Mouse (Mus musculus) midbrain, embryonic 13.5 days (tissue): ENCODE data around the gene Grrp1. TPM values are rescaled to one million over a fixed set of nuclear protein-coding genes. Genes with fewer than 3 reads are reported as not detected.

Source experiments
- ATAC-seq: fragments of 200-750 bp; cut with Nextera tagmentation; 2 replicates; pipeline ENCODE4 v1.8.0; 2017; ENCODE audit warnings: mild to moderate bottlenecking, moderate TSS enrichment, moderate library complexity
- H3K27ac ChIP-seq: fragments of 300-500 bp; sonication (generic); 2 replicates; pipeline ENCODE4 v1.5.1; 2015; ENCODE audit warnings: inconsistent platforms, mild to moderate bottlenecking, moderate library complexity
- H3K27me3 ChIP-seq: fragments of 300-500 bp; sonication (generic); 2 replicates; pipeline ENCODE4 v1.6.1; 2015; ENCODE audit warnings: mild to moderate bottlenecking, inconsistent platforms
- H3K36me3 ChIP-seq: fragments of 300-500 bp; sonication (generic); 2 replicates; pipeline ENCODE4 v1.6.1; 2015; ENCODE audit warnings: mild to moderate bottlenecking, inconsistent platforms
- H3K4me1 ChIP-seq: fragments of 300-500 bp; sonication (generic); replicated peaks from 2 replicates; pipeline ENCODE4 v1.6.1; 2015; ENCODE audit warnings: inconsistent platforms
- H3K4me2 ChIP-seq: fragments of 300-500 bp; sonication (generic); replicated peaks from 2 replicates; pipeline ENCODE4 v1.6.1; 2015; ENCODE audit warnings: moderate library complexity, mild to moderate bottlenecking, inconsistent platforms
- H3K4me3 ChIP-seq: fragments of 300-500 bp; sonication (generic); replicated peaks from 2 replicates; pipeline ENCODE4 v1.5.1; 2015; ENCODE audit warnings: mild to moderate bottlenecking, inconsistent platforms
- H3K9ac ChIP-seq: fragments of 300-500 bp; sonication (generic); replicated peaks from 2 replicates; pipeline ENCODE4 v1.6.1; 2015; ENCODE audit warnings: mild to moderate bottlenecking, inconsistent platforms
- H3K9me3 ChIP-seq: fragments of 300-500 bp; sonication (generic); 2 replicates; pipeline ENCODE4 v1.6.1; 2016; ENCODE audit warnings: mild to moderate bottlenecking, inconsistent platforms
- WGBS: fragments of 180-500 bp; shearing (Covaris S2); methylation state at CpG from one replicate; pipeline ENCODE4 v1.1.7; 2015; 5-methylcytosine and 5-hydroxymethylcytosine counted together
- polyA plus RNA-seq: library from polyadenylated mRNA; unstranded; fragments of >200 nt; fragmentation: Nextera tagmentation; extraction: Ambion mirVana; gene quantifications from 2 replicates; pipeline ENCODE4 v1.2.1, GENCODE M21; 2015

Gene Grrp1
- polyA plus RNA-seq, 1 experiment from 2014 or later = 8.1 TPM

- H3K4me3 ChIP-seq = no peak overlapping the region
- H3K4me1 ChIP-seq = no peaks in the 10 kb centered on the region
- no peaks in the 10 kb centered on the region for H3K9me3 ChIP-seq
- no peak for ATAC-seq
- no peaks in the 10 kb centered on the region for H3K27me3 ChIP-seq
- WGBS = 76% methylated on average over 9 of the region's 9 CpGs
- no peak overlapping the region for H3K9ac ChIP-seq
- H3K27ac ChIP-seq = no peak overlapping the region
- no peaks in the 10 kb centered on the region for H3K36me3 ChIP-seq
- H3K4me2 ChIP-seq = no peak overlapping the region
These were observed 12.1 kb upstream of the Grrp1 start for GRCm38 (mm10) chr4:134265860-134266585.

- WGBS = 40% methylated on average over 6 of the region's 6 CpGs
- H3K27ac ChIP-seq = no peak overlapping the region
- H3K27me3 ChIP-seq = no peaks in the 10 kb centered on the region
- ATAC-seq = no peak
- no peaks in the 10 kb centered on the region for H3K36me3 ChIP-seq
- H3K4me1 ChIP-seq = no peaks in the 10 kb centered on the region
- no peaks in the 10 kb centered on the region for H3K9me3 ChIP-seq
- no peak overlapping the region for H3K4me2 ChIP-seq
- no peak overlapping the region for H3K4me3 ChIP-seq
- H3K9ac ChIP-seq = no peak overlapping the region
These were observed 9.3 kb upstream of the Grrp1 start for GRCm38 (mm10) chr4:134263191-134263590.

GRCm38 (mm10) chr4:134258354-134258753, 4.4 kb upstream of the Grrp1 start:
- no peak for ATAC-seq
- Histone ChIP-seq H3K4me2 (no peak overlapping the region), H3K27ac (no peak overlapping the region), H3K4me1 (peaks cover 38% of the 10 kb centered on the region), H3K9ac (no peak overlapping the region), H3K4me3 (no peak overlapping the region), H3K36me3 (no peaks in the 10 kb centered on the region), H3K27me3 (peaks cover 28% of the 10 kb centered on the region), H3K9me3 (no peaks in the 10 kb centered on the region)
- 67% methylated on average over 11 of the region's 11 CpGs for WGBS

GRCm38 (mm10) chr4:134257198-134258009, 3.5 kb upstream of the Grrp1 start:
- Histone ChIP-seq H3K4me2 (no peak overlapping the region), H3K27ac (no peak overlapping the region), H3K36me3 (no peaks in the 10 kb centered on the region), H3K9ac (0 out of 2 replicates have a peak overlapping the region, but pooled peaks have one; percentile 14), H3K4me1 (peaks cover 43% of the 10 kb centered on the region), H3K9me3 (no peaks in the 10 kb centered on the region), H3K27me3 (peaks cover 38% of the 10 kb centered on the region), H3K4me3 (no peak overlapping the region)
- WGBS = 6% methylated on average over 11 of the region's 11 CpGs
- 0 out of 2 replicates have a peak, but pooled peaks have one; percentile 46 for ATAC-seq

GRCm38 (mm10) chr4:134256407-134257197, 2.7 kb upstream of the Grrp1 start:
- peaks cover 51% of the 10 kb centered on the region for H3K4me1 ChIP-seq
- H3K36me3 ChIP-seq = no peaks in the 10 kb centered on the region
- no peak overlapping the region for H3K27ac ChIP-seq
- ATAC-seq = no peak
- no peak overlapping the region for H3K4me3 ChIP-seq
- H3K4me2 ChIP-seq = no peak overlapping the region
- H3K27me3 ChIP-seq = peaks cover 46% of the 10 kb centered on the region
- no peaks in the 10 kb centered on the region for H3K9me3 ChIP-seq
- 8% methylated on average over 19 of the region's 19 CpGs for WGBS
- H3K9ac ChIP-seq = 0 out of 2 replicates have a peak overlapping the region, but pooled peaks have one; percentile 14

- 14% methylated on average over 4 of the region's 4 CpGs for WGBS
- Histone ChIP-seq H3K27ac (no peak overlapping the region), H3K4me2 (no peak overlapping the region), H3K9me3 (no peaks in the 10 kb centered on the region), H3K27me3 (peaks cover 53% of the 10 kb centered on the region), H3K9ac (no peak overlapping the region), H3K4me3 (no peak overlapping the region), H3K36me3 (no peaks in the 10 kb centered on the region), H3K4me1 (peaks cover 59% of the 10 kb centered on the region)
- ATAC-seq = no peak
These were observed 1.9 kb upstream of the Grrp1 start for GRCm38 (mm10) chr4:134255854-134256253.

GRCm38 (mm10) chr4:134254835-134255234, 929 bp upstream of the Grrp1 start:
- H3K4me1 ChIP-seq = peaks cover 69% of the 10 kb centered on the region
- H3K27ac ChIP-seq = no peak overlapping the region

GRCm38 (mm10) chr4:134252911-134253721, 790 bp downstream of the Grrp1 start:
- WGBS = 7% methylated on average over 15 of the region's 15 CpGs
- peaks cover 75% of the 10 kb centered on the region for H3K4me1 ChIP-seq
- H3K27me3 ChIP-seq = peaks cover 81% of the 10 kb centered on the region

More at GRCm38 (mm10) chr4:134254835-134255234, 929 bp upstream of the Grrp1 start:
- 23% methylated on average over 3 of the region's 3 CpGs for WGBS
- Histone ChIP-seq H3K9me3 (no peaks in the 10 kb centered on the region), H3K4me3 (no peak overlapping the region), H3K27me3 (peaks cover 63% of the 10 kb centered on the region), H3K4me2 (no peak overlapping the region), H3K9ac (no peak overlapping the region), H3K36me3 (no peaks in the 10 kb centered on the region)
- no peak for ATAC-seq

GRCm38 (mm10) chr4:134252131-134252910, 1.6 kb downstream of the Grrp1 start:
- ATAC-seq = no peak; the same call in 1 of the 2 replicates
- Histone ChIP-seq H3K4me1 (peaks cover 74% of the 10 kb centered on the region), H3K9me3 (no peaks in the 10 kb centered on the region), H3K4me2 (peak overlapping the region; percentile 79), H3K27me3 (peaks cover 89% of the 10 kb centered on the region), H3K27ac (no peak overlapping the region), H3K4me3 (peak overlapping the region; percentile 54), H3K36me3 (no peaks in the 10 kb centered on the region), H3K9ac (peak overlapping the region; percentile 76)
- 5% methylated on average over 22 of the region's 22 CpGs for WGBS

More at GRCm38 (mm10) chr4:134252911-134253721, 790 bp downstream of the Grrp1 start:
- no peaks in the 10 kb centered on the region for H3K36me3 ChIP-seq
- no peak for ATAC-seq
- no peak overlapping the region for H3K27ac ChIP-seq
- H3K9ac ChIP-seq = no peak overlapping the region
- peak overlapping the region; percentile 54 for H3K4me3 ChIP-seq
- 0 out of 2 replicates have a peak overlapping the region, but pooled peaks have one; percentile 7 for H3K4me2 ChIP-seq
- no peaks in the 10 kb centered on the region for H3K9me3 ChIP-seq

- WGBS = under 1% methylated on average over 91 of the region's 91 CpGs
- Histone ChIP-seq H3K27ac (peak overlapping the region; percentile 42), H3K4me2 (peak overlapping the region; percentile 79), H3K4me3 (peak overlapping the region; percentile 54), H3K4me1 (peaks cover 66% of the 10 kb centered on the region), H3K9me3 (no peaks in the 10 kb centered on the region), H3K27me3 (peaks cover 97% of the 10 kb centered on the region), H3K9ac (peak overlapping the region; percentile 76), H3K36me3 (no peaks in the 10 kb centered on the region)
- peak; percentile 68 for ATAC-seq
These were observed 2.4 kb downstream of the Grrp1 start for GRCm38 (mm10) chr4:134251241-134252130.
